ENCODE assay signal across 7 mouse cellular contexts in genomic region chr11:79611011-79611666, GRCm38 (mm10). TPM values are rescaled to one million over a fixed set of nuclear protein-coding genes. Genes with fewer than 3 reads are reported as not detected.
DNase-seq lines count a peak whose midpoint lies in the region; ATAC-seq lines count a peak whose summit lies in the region.

No protein-coding gene starts in this region.

- H3K9ac ChIP-seq in liver, embryonic 15.5 days = no peak overlapping the region
- no peak overlapping the region for H3K9ac ChIP-seq in liver, embryonic 12.5 days
- H3K9ac ChIP-seq in midbrain, embryonic 11.5 days (ENCODE audit: low read length) = no peak overlapping the region; the same call in 1 of the 2 replicates

- ATAC-seq in liver, embryonic 15.5 days (ENCODE audit: insufficient read depth) = peak; percentile 25; the same call in 1 of the 2 replicates
- ATAC-seq in liver, embryonic 12.5 days = no peak
- peak; percentile 82 for ATAC-seq in granulocyte monocyte progenitor cell, adult 5-6 weeks (replicated peaks; ENCODE audit: poor library complexity, severe bottlenecking)
- peak; percentile 53 for ATAC-seq in midbrain, embryonic 11.5 days (ENCODE audit: low FRiP score)

- no peaks in the 10 kb centered on the region for H3K9me3 ChIP-seq in liver, embryonic 15.5 days (replicated peaks)
- H3K9me3 ChIP-seq in liver, embryonic 12.5 days (replicated peaks) = no peaks in the 10 kb centered on the region
- no peaks in the 10 kb centered on the region for H3K9me3 ChIP-seq in midbrain, embryonic 11.5 days (ENCODE audit: control insufficient read depth, low read length)

- no peaks in the 10 kb centered on the region for H3K36me3 ChIP-seq in liver, embryonic 15.5 days (replicated peaks)
- no peaks in the 10 kb centered on the region for H3K36me3 ChIP-seq in liver, embryonic 12.5 days
- H3K36me3 ChIP-seq in midbrain, embryonic 11.5 days (ENCODE audit: control insufficient read depth, insufficient read depth, low read length) = no peaks in the 10 kb centered on the region

- 26% methylated on average over 13 of the region's 13 CpGs for WGBS in liver, embryonic 15.5 days (ENCODE audit: insufficient replicate concordance)
- 25% methylated on average over 13 of the region's 13 CpGs for WGBS in liver, embryonic 12.5 days (ENCODE audit: insufficient replicate concordance)
- WGBS in midbrain, embryonic 11.5 days = 6% methylated on average over 13 of the region's 13 CpGs

- H3K4me3 ChIP-seq in liver, embryonic 15.5 days (replicated peaks) = no peak overlapping the region
- H3K4me3 ChIP-seq in liver, embryonic 12.5 days = no peak overlapping the region
- H3K4me3 ChIP-seq in midbrain, embryonic 11.5 days (ENCODE audit: low read depth, low read length) = no peak overlapping the region

- H3K4me2 ChIP-seq in liver, embryonic 15.5 days = no peak overlapping the region
- no peak overlapping the region for H3K4me2 ChIP-seq in liver, embryonic 12.5 days
- H3K4me2 ChIP-seq in midbrain, embryonic 11.5 days = 0 out of 2 replicates have a peak overlapping the region, but pooled peaks have one; percentile 4

- H3K4me1 ChIP-seq in liver, embryonic 15.5 days (replicated peaks) = peaks cover 17% of the 10 kb centered on the region
- H3K4me1 ChIP-seq in liver, embryonic 12.5 days = peaks cover 18% of the 10 kb centered on the region; the same call in 1 of the 2 replicates
- H3K4me1 ChIP-seq in midbrain, embryonic 11.5 days (ENCODE audit: control insufficient read depth, insufficient read depth, low read length) = peaks cover 72% of the 10 kb centered on the region

- H3K27me3 ChIP-seq in liver, embryonic 15.5 days = peaks cover 3% of the 10 kb centered on the region; the same call in 1 of the 2 replicates
- peaks cover 36% of the 10 kb centered on the region for H3K27me3 ChIP-seq in liver, embryonic 12.5 days (replicated peaks)
- H3K27me3 ChIP-seq in midbrain, embryonic 11.5 days (ENCODE audit: control insufficient read depth, insufficient read depth, low read length) = no peaks in the 10 kb centered on the region

- peak; percentile 51 to 67 for DNase-seq in cerebellum, postnatal 25 days
- peak; percentile 91 for DNase-seq in midbrain, embryonic 11.5 days (ENCODE audit: low spot score, missing footprints)
- DNase-seq in thymus, postnatal 14 days = peak; percentile 60
- no peak for DNase-seq in adrenal gland, adult 18-20 months (ENCODE audit: low spot score in 2 of 2)

- H3K27ac ChIP-seq in liver, embryonic 15.5 days (replicated peaks) = no peak overlapping the region
- H3K27ac ChIP-seq in liver, embryonic 12.5 days = no peak overlapping the region
- H3K27ac ChIP-seq in midbrain, embryonic 11.5 days (ENCODE audit: low read depth, low read length) = peak overlapping the region; percentile 77

RNA-seq across cellular contexts. Expression of gene Rab11fip4, which starts 20.1 kb away (rescaled TPM):
- polyA plus RNA-seq in liver, embryonic 15.5 days (2015; fragmentation: Nextera tagmentation; extraction: Ambion mirVana) = 0.90 and 1.1 TPM in 2 replicates
- 1.1 and 1.5 TPM in 2 replicates for polyA plus RNA-seq in liver, embryonic 12.5 days (2016; fragmentation: Nextera tagmentation; extraction: Ambion mirVana)
- total RNA-seq in granulocyte monocyte progenitor cell, adult 5-6 weeks (2014; fragmentation: Nextera tagmentation) = 1.9 and 2.6 TPM in 2 replicates
- total RNA-seq in granulocyte monocyte progenitor cell, adult 5-6 weeks (2017) = 1.9 and 4.7 TPM in 2 replicates
- 13.5 and 14.1 TPM in 2 replicates for polyA plus RNA-seq in midbrain, embryonic 11.5 days (2014; fragmentation: Nextera tagmentation; extraction: Ambion mirVana)
- 1 to 10 TPM; 2.0 to 4.3 TPM for total RNA-seq in adrenal gland, adult 18-20 months (2021)

Comparison
In these comparisons a context has a peak if more than half of its experiments do, and no peak if none do; other contexts are left out.
1. DNase-seq: peak in cerebellum, postnatal 25 days (2 of 2), midbrain, embryonic 11.5 days (single experiment) and thymus, postnatal 14 days (single experiment); none in adrenal gland, adult 18-20 months (0 of 2).